Mouse (Mus musculus): ENCODE data around the gene Mesp1.
"Not testable (repeated sequence)": the region's sequence is repeated elsewhere in the genome, so short reads cannot be mapped to it uniquely, and the experiment has no call there.

Gene Mesp1

GRCm38 (mm10) chr7:79789812-79790211, 3.8 kb downstream of the Mesp1 start:
- DNase-seq: not testable (repeated sequence)

- DNase-seq: peak; percentile 71 to 90
Observed at GRCm38 (mm10) chr7:79786295-79786694, 7.3 kb downstream of the Mesp1 start.

GRCm38 (mm10) chr7:79782516-79782855, 11.1 kb downstream of the Mesp1 start:
- no peak for DNase-seq

- DNase-seq: no peak
Observed at GRCm38 (mm10) chr7:79781826-79782515, 11.6 kb downstream of the Mesp1 start.

DNA sequence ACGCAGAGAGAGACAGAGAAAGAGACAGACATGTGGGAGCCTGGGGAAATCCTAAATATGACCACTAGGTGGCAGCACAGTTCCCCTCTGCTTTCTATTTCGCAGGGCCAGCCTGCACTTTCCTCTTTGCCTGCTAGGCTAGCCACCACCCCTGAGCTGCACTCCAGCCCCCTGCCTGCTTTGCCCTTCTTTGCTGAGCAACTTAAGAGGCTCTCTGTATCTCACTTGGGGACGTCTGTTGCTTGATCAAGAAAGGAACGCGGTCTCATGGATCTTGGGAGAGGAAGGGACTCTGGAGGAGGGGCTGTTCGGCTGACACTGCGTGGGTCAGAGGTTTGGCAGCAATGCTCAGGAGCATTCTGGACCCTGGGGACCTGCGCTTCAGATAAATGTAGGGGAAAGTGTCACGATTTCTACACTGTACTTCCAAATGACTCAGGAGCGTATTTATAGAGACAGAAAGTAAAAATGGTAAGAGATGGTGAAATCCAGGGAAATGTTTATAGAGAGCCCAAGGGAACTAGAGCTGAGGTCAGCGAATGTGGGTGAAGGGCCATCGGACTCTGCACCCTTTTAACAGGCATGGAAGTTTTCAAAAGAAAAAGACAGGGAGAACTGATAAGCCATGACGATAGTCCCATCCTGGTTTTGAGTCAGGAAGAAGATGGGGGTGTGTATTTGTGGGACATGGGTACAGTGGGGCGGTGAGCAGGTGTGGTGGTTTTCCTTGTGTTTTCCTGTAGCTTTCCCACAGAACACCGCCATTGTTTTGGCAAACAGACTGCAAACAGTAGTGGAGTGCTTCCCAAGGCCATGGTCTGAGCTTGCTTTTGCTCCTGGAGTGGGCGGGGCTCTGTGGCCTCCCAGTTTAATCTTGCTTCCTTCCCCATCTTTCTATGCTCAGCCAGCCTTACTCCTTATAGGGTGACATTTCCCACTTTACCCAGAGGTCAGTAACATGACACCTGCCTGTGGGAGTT, 12.7 kb downstream of the Mesp1 start:
- peak; percentile 82 to 89 for DNase-seq

DNA sequence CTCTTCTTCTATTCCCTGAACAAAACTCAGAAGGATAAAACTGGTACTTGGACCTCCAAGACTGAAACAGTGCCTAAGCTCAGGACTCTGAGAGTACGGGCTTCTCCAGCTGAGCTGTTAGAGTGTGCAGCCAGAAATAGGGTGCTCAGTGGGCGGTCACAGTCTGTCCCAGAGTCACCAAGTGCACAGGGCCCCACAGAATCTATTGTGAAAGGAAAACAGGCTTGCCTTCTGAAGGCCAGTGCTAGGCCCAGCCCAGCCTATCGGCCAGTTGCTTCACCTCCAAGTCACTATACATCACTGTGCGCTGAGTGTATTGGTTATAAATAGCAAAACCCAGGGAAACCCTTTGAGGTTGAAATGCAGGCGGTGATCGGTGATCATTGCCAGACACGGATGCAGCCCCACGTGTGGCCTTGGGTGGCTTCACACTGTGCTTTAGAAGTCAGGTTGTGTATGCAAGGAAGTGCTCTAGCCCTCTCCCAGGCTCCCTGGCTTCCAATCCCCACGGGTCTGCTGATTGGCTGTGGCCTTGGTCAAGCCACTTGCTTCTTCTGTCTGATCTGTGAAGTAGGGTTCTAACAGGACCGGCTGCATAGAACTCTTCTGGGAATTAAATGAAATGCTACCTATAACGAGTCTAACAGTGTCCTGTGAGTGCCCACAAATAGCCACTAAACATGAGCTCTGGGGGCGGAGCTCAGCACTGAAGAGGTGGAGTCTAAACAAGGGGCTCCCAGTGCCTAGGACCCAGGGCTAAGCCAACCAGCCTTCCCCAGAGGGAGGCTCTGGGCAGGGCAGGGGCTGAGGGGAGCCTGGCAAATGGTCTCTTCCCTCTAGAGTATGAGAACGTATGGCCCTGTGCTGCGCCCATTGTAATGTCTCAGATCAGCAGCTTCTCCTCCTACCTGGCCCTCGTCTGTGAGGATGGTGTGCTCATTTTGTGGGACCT, 21.8 kb downstream of the Mesp1 start:
- DNase-seq: no peak

DNA sequence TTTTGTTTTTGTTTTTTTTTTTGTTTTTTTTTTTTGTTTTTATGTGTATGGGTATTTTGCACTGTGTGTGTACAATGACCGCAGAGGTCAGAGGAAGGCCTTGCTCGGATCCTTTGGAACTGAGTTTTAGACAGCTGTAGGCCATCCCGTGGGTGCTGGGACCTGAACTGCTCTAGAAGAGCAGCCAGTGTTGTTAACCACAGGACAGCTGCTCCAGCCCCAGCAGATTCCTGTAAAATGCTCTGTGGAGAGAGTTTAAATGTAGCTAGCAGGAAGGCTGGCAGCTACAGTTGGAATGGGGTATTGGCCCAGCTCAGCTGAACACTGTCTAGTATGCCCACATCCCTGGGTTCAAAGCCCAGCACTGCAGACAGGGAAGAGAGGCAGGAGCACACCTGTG, 23.9 kb downstream of the Mesp1 start:
- no peak for DNase-seq

DNA sequence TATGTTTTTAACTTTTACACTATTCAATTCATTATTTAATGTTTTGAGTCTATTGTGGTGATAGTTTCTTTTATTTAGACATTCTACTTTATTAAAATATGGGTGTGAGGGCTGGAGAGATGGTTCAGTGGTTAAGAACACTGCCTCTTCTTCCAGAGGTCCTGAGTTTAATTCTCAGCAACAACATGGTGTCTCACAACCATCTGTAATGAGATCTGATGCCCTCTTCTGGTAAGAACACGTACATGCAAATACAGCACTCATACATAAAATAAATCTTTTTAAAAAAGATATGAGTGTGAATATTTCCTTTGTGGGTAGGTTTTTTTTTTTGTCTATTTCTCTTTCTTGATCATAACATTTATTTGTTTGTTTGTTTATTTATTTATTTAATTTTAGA, 27.6 kb downstream of the Mesp1 start:
- no peak for DNase-seq

DNA sequence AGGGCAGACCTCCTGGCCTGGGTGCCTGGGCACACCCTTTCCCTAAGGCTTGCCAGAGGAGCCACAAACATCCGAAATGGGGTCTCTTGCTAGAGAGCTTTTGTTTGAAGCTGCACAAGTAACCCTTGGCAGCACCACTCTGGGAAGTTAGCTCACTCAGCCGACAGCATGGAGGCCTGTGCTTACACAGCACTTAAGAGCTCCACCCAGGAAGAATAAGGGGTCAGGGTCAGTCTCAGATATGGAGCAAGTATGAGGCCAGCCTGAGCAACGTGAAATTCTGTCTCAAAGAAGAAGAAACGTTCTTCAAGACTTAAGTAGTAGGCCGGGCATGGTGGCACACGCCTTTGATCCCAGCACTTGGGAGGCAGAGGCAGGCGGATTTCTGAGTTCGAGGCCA, 31.5 kb downstream of the Mesp1 start:
- DNase-seq: no peak

- no peak for DNase-seq
Observed at GRCm38 (mm10) chr7:79761124-79761876, 32.3 kb downstream of the Mesp1 start.

- no peak for DNase-seq
Observed at GRCm38 (mm10) chr7:79759766-79760165, 33.8 kb downstream of the Mesp1 start.

GRCm38 (mm10) chr7:79758176-79758575, 35.4 kb downstream of the Mesp1 start:
- no peak for DNase-seq

GRCm38 (mm10) chr7:79756334-79756733, 37.3 kb downstream of the Mesp1 start:
- no peak for DNase-seq

- no peak for DNase-seq
Observed at GRCm38 (mm10) chr7:79749511-79749910, 44.1 kb downstream of the Mesp1 start.

DNA sequence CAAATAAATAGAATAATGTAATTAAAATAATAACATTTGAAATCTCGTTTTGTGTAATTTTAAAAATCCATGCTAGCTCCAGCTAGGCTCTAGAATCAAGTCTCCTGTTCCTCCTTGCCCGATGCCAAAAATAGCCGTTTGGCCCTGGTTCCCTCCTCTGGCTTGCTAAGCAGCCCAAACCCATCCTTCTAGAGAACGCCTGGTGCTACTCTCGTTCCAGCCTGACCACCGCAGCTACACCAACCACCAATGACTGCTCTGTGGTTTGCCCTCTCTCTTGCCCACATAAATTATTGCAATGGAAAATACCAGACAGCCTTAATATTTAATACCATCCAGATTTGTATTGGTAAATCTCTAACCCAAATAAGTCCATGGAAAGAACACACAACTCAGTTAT, 45.9 kb downstream of the Mesp1 start:
- DNase-seq: no peak

DNA sequence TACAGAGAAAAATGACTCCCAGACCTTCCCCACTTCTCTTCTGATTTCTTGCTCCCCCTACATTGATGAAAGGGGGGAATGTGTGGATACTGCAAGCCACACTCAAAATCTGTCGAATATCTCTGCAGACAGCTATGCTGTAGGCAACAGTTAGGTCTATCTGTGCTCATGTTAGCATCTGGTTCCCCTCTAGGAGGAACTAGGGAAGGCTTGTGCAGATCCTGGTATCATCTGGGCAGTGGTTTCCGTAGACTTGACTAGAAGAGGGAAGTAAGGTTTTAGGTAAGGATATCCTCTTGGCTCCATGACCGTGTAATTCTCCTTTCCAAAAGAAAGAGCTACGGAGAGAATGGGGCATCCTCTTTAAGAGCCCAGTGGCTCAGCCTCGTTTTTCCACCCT, 49.0 kb downstream of the Mesp1 start:
- no peak for DNase-seq

DNA sequence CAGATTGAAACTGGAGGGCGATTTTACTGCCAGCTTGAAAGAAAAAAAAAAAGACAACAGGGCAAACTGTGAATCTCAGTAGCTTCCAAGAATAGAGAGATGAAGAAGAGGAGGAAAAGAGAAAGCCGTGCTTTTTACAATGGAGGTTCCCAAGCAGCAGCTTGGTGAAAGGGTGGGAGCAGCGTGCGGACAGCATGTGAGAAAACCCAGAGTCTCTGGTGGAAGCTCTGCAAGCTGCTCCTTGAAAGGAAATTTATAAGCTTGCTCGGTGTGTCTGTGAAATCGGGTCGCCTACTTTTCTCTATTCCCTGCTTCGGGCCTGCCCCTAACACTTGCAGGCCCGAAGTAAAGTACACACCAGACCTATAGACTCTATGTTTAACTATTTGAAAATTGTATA, 49.5 kb downstream of the Mesp1 start:
- no peak for DNase-seq

- peak; percentile 87 to 93 for DNase-seq
Observed at GRCm38 (mm10) chr7:79742659-79743536, 50.7 kb downstream of the Mesp1 start, which contains the start of the genes Pex11a and Wdr93. Pex11a (minus strand) TSS chr7:79743131. Wdr93 (plus strand) TSS chr7:79743163.

DNA sequence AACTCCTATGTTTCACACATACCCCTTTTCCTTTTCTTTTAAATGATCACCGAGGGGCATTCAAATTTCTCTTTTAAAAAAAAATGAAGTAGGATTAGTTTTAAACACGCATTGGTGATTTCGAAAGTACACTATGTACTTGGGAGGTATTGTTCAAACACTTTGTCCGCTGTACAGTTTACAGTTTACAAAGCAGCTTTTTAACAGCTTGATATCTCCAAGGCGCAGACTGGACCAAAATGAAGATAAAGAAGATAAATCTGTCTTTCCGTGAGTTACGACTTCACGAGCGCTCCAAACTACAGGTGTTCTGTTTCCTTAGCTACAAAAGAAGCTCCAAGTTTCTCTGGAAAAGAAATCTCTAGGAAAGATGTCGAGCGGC, 51.3 kb downstream of the Mesp1 start:
- DNase-seq: no peak

Measured in kidney, postnatal 25 days (tissue).